Mouse (Mus musculus): ENCODE results near the gene 2310022A10Rik. TPM values are rescaled to one million over a fixed set of nuclear protein-coding genes. Genes with fewer than 3 reads are reported as not detected.

The 2310022A10Rik gene
- polyA plus RNA-seq (2014; fragmentation: Nextera tagmentation; extraction: Ambion mirVana): 33.9 and 35.1 TPM in 2 replicates

DNA sequence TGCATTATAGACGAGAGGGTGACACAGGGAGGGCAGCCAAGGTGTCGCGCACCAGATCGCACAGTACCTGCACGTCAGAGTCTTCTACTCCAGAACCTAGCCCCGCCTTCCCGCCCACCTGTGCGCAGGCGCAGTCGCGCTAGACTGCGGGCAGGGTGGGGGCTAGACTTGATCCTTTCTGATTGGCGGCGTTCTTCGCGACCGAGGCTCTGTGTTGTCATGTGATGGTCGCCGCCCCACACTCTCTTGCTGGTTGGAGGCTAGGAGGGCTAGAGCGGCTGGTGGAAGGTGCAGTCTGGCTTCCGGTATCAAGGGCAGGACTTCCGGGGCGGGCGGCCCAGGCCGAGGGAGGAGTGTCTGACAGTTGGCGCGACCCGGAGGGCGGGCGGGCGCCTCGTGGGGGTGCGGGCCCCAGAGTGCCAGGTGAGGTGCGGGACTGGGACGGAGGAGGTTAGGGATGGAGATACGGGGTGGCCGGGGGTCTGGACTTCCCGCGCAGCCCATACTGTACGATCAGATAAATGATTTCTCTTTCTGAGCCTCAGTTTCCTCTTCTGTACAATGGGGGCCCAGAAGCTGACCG lies at the start of gene 2310022A10Rik, which contains the start of gene Pld3:
2310022A10Rik (plus strand) TSS at position 303 of the 583 bp plus-strand sequence.
Pld3 (minus strand) TSS at position 288 of the 583 bp plus-strand sequence.
- Histone ChIP-seq H3K36me3 (ENCODE audit: control insufficient read depth, insufficient read depth, low read length) (peaks cover 6% of the 10 kb centered on the region; the same call in 1 of the 2 replicates), H3K27me3 (replicated peaks; ENCODE audit: control insufficient read depth, insufficient read depth, low read length) (no peaks in the 10 kb centered on the region), H3K9ac (ENCODE audit: low read depth, low read length) (peak within 1 kb of the TSS; percentile 71), H3K4me2 (peak within 1 kb of the TSS; percentile 72), H3K4me1 (replicated peaks; ENCODE audit: control insufficient read depth, insufficient read depth, low read length) (peaks cover 10% of the 10 kb centered on the region), H3K9me3 (ENCODE audit: control insufficient read depth, low read length) (no peaks in the 10 kb centered on the region), H3K4me3 (ENCODE audit: low read depth, low read length) (peak within 1 kb of the TSS; percentile 71), H3K27ac (ENCODE audit: low read depth, low read length) (peak within 1 kb of the TSS; percentile 13; the same call in 1 of the 2 replicates)
- DNase-seq (ENCODE audit: low spot score): peak; percentile 93
- under 1% methylated on average over 41 of the region's 41 CpGs for WGBS
- ATAC-seq (replicated peaks; ENCODE audit: low FRiP score): peak; percentile 100

DNA sequence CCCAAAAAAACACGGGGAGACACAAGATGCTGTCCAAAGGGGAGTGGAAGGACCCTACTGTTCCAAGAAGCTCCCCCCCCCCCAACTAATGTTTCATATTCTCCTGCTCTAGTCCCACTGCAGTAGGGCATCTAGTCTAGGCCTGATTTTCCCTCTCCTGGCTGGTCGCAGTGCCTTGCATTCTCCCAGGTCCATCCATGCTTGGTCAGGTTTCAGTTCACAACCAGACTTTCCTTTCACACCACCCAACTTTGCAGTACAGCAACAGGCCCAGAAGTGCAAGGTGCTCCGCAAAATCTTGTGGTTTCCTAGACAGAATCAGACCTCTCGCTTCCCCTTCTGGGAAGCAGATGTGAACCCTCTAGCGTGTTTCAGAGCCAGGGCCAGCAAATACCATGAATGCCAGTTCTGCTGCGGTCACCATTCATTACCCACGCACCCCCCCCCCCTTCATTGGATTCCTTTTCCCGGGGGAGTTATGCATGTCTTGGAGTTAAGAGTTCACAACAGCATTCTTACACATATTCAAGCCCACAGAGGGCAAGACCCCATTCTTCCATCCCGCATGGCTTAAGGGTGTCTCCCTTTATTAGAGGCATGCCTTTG lies 46.2 kb upstream of the 2310022A10Rik start:
- Histone ChIP-seq H3K4me3 (ENCODE audit: low read depth, low read length) (peak overlapping the region; percentile 68), H3K4me2 (peak overlapping the region; percentile 80), H3K36me3 (ENCODE audit: control insufficient read depth, insufficient read depth, low read length) (no peaks in the 10 kb centered on the region), H3K27ac (ENCODE audit: low read depth, low read length) (peak overlapping the region; percentile 99), H3K9ac (ENCODE audit: low read depth, low read length) (peak overlapping the region; percentile 54), H3K27me3 (replicated peaks; ENCODE audit: control insufficient read depth, insufficient read depth, low read length) (no peaks in the 10 kb centered on the region), H3K4me1 (replicated peaks; ENCODE audit: control insufficient read depth, insufficient read depth, low read length) (peaks cover 7% of the 10 kb centered on the region), H3K9me3 (ENCODE audit: control insufficient read depth, low read length) (no peaks in the 10 kb centered on the region)
- ATAC-seq (replicated peaks; ENCODE audit: low FRiP score): no peak
- DNase-seq (ENCODE audit: low spot score): no peak
- WGBS: 49% methylated on average over 9 of the region's 9 CpGs

DNA sequence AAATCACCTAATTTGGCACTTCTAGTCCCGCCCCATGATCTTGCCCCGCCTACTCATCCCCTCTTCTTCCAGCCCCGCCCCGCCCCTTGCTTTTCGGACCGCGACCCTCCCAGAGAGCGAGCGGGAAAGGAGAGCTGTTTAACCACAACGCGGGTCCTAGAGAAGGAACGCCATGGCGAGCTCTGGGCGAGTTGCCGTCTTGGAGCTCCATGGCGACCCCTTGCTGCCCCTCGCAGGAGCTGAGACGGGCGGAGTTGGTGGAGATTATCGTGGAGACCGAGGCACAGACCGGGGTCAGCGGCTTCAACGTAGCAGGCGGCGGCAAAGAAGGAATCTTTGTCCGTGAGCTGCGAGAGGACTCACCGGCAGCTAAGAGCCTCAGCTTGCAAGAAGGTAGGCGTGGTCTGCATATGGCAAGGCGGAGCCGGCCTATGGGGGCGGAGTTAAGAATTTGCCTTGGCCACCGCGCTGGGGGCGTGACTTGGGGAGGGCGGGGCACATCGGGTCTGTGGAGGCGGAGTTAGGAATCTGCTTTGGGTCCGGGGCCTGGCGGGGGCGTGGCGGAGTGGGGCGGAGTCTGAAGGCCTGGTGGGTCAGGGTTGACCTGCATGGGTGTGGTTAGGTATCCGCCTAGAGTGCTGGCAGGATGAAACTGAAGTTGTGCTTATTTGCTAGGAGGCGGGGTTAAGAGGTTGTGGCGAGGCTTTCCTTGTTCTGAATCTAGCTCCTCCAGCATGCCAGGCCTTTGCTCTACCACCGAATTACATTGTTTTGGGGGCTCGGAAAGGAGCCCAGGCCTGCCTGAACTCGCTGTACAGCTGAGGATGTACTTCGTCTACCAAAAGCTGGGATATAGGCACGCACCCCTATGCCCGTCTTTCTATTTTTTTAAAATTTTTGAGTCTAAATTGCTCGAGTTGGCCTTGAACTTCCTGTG lies 45.1 kb upstream of the 2310022A10Rik start:
- no peaks in the 10 kb centered on the region for H3K36me3 ChIP-seq (ENCODE audit: control insufficient read depth, insufficient read depth, low read length)
- peak overlapping the region; percentile 76 for H3K9ac ChIP-seq (ENCODE audit: low read depth, low read length)
- H3K27me3 ChIP-seq (replicated peaks; ENCODE audit: control insufficient read depth, insufficient read depth, low read length): no peaks in the 10 kb centered on the region
- peak overlapping the region; percentile 80 for H3K4me2 ChIP-seq
- under 1% methylated on average over 54 of the region's 54 CpGs for WGBS
- ATAC-seq (replicated peaks; ENCODE audit: low FRiP score): peak; percentile 93
- DNase-seq (ENCODE audit: low spot score): peak; percentile 100
- peak overlapping the region; percentile 99 for H3K27ac ChIP-seq (ENCODE audit: low read depth, low read length)
- no peaks in the 10 kb centered on the region for H3K9me3 ChIP-seq (ENCODE audit: control insufficient read depth, low read length)
- H3K4me3 ChIP-seq (ENCODE audit: low read depth, low read length): peak overlapping the region; percentile 68
- H3K4me1 ChIP-seq (replicated peaks; ENCODE audit: control insufficient read depth, insufficient read depth, low read length): peaks cover 7% of the 10 kb centered on the region

DNA sequence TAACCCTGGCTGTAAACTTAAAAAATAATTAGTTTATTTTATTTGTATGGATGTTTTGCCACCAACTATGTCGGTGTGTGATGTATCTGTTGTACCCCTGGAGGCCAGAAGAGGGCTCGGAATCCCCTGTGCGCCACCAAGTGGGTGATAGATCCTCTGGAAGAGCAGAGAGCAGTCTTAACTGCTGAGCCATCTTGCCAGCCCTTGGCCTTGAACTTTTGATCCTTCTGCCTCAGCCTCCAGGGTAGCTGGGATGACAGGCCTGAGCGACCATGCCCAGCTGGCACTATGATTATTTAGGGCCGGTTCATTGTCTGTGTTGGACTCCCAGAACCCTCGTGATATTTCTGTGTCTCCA lies 44.4 kb upstream of the 2310022A10Rik start:
- ATAC-seq (replicated peaks; ENCODE audit: low FRiP score): peak; percentile 78
- Histone ChIP-seq H3K9ac (ENCODE audit: low read depth, low read length) (no peak overlapping the region), H3K27ac (ENCODE audit: low read depth, low read length) (peak overlapping the region; percentile 82), H3K4me2 (peak overlapping the region; percentile 80), H3K9me3 (ENCODE audit: control insufficient read depth, low read length) (no peaks in the 10 kb centered on the region), H3K27me3 (replicated peaks; ENCODE audit: control insufficient read depth, insufficient read depth, low read length) (no peaks in the 10 kb centered on the region), H3K4me3 (ENCODE audit: low read depth, low read length) (peak overlapping the region; percentile 68), H3K4me1 (replicated peaks; ENCODE audit: control insufficient read depth, insufficient read depth, low read length) (peaks cover 7% of the 10 kb centered on the region), H3K36me3 (ENCODE audit: control insufficient read depth, insufficient read depth, low read length) (no peaks in the 10 kb centered on the region)
- WGBS: 20% methylated on average over 6 of the region's 6 CpGs
- peak; percentile 55 for DNase-seq (ENCODE audit: low spot score)

DNA sequence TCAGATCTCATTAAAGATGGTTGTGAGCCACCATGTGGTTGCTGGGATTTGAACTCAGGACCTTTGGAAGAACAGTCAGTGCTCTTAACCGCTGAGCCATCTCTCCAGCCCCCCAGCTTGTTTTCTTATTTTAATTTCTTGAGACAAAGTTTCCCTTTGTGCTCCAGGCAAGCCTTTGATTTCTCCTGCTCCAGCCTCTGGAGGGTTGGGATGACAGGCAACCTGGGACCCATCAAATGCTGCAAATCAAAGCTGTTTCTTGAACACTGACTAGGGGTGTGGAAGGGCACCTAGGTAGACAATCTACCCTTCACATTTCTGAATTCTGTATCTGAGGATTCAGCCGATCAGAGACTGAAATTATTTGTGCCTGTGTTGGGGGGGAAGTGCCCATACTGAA lies 42.2 kb upstream of the 2310022A10Rik start:
- 90% methylated on average over 2 of the region's 2 CpGs for WGBS
- ATAC-seq (replicated peaks; ENCODE audit: low FRiP score): no peak
- no peak overlapping the region for H3K27ac ChIP-seq (ENCODE audit: low read depth, low read length)

DNA sequence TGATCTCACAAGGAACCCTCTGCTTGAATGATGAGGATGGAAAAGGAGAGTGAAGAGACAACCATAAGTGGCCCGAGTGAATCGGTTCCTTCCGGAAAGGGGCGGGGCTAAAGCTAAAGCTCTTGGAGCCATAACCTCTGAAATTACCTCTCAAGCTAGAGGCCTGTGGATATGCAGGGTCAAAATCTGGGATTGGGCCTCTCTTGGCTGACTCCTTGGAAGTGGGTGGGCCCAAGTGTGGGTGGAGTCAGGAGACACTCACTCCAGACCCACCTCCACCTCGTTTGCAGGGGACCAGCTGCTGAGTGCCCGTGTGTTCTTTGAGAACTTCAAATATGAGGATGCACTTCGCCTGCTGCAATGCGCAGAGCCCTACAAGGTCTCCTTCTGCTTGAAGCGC lies 38.1 kb upstream of the 2310022A10Rik start:
- WGBS: 72% methylated on average over 9 of the region's 9 CpGs
- Histone ChIP-seq H3K9me3 (ENCODE audit: control insufficient read depth, low read length) (no peaks in the 10 kb centered on the region), H3K9ac (ENCODE audit: low read depth, low read length) (no peak overlapping the region), H3K27ac (ENCODE audit: low read depth, low read length) (no peak overlapping the region), H3K36me3 (ENCODE audit: control insufficient read depth, insufficient read depth, low read length) (peaks cover 3% of the 10 kb centered on the region; the same call in 1 of the 2 replicates), H3K4me1 (replicated peaks; ENCODE audit: control insufficient read depth, insufficient read depth, low read length) (no peaks in the 10 kb centered on the region), H3K27me3 (replicated peaks; ENCODE audit: control insufficient read depth, insufficient read depth, low read length) (no peaks in the 10 kb centered on the region), H3K4me3 (ENCODE audit: low read depth, low read length) (no peak overlapping the region), H3K4me2 (no peak overlapping the region)
- no peak for ATAC-seq (replicated peaks; ENCODE audit: low FRiP score)
- DNase-seq (ENCODE audit: low spot score): no peak

More for the DNA sequence above, 42.2 kb upstream of the 2310022A10Rik start:
- Histone ChIP-seq H3K27me3 (replicated peaks; ENCODE audit: control insufficient read depth, insufficient read depth, low read length) (no peaks in the 10 kb centered on the region), H3K4me1 (replicated peaks; ENCODE audit: control insufficient read depth, insufficient read depth, low read length) (peaks cover 7% of the 10 kb centered on the region), H3K4me2 (no peak overlapping the region), H3K4me3 (ENCODE audit: low read depth, low read length) (no peak overlapping the region), H3K36me3 (ENCODE audit: control insufficient read depth, insufficient read depth, low read length) (no peaks in the 10 kb centered on the region), H3K9ac (ENCODE audit: low read depth, low read length) (no peak overlapping the region), H3K9me3 (ENCODE audit: control insufficient read depth, low read length) (no peaks in the 10 kb centered on the region)
- no peak for DNase-seq (ENCODE audit: low spot score)

DNA sequence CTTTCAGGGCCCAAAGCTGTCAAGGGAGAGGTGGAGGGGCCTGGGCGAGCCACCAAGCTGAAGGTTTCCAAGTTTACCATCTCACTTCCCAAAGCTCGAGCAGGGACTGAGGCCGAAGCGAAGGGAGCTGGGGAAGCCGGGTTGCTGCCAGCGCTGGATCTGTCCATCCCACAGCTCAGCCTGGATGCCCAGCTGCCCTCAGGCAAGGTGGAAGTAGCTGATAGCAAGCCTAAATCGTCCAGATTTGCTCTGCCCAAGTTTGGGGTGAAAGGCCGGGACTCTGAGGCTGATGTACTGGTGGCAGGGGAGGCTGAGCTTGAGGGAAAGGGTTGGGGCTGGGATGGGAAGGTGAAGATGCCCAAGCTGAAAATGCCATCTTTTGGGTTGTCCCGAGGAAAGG lies 34.7 kb upstream of the 2310022A10Rik start:
- no peaks in the 10 kb centered on the region for H3K9me3 ChIP-seq (ENCODE audit: control insufficient read depth, low read length)
- DNase-seq (ENCODE audit: low spot score): no peak
- no peaks in the 10 kb centered on the region for H3K4me1 ChIP-seq (replicated peaks; ENCODE audit: control insufficient read depth, insufficient read depth, low read length)
- no peaks in the 10 kb centered on the region for H3K27me3 ChIP-seq (replicated peaks; ENCODE audit: control insufficient read depth, insufficient read depth, low read length)
- no peak overlapping the region for H3K4me2 ChIP-seq
- H3K9ac ChIP-seq (ENCODE audit: low read depth, low read length): no peak overlapping the region
- 74% methylated on average over 9 of the region's 9 CpGs for WGBS
- no peak overlapping the region for H3K4me3 ChIP-seq (ENCODE audit: low read depth, low read length)
- H3K36me3 ChIP-seq (ENCODE audit: control insufficient read depth, insufficient read depth, low read length): peaks cover 3% of the 10 kb centered on the region; the same call in 1 of the 2 replicates
- no peak for ATAC-seq (replicated peaks; ENCODE audit: low FRiP score)
- H3K27ac ChIP-seq (ENCODE audit: low read depth, low read length): no peak overlapping the region

DNA sequence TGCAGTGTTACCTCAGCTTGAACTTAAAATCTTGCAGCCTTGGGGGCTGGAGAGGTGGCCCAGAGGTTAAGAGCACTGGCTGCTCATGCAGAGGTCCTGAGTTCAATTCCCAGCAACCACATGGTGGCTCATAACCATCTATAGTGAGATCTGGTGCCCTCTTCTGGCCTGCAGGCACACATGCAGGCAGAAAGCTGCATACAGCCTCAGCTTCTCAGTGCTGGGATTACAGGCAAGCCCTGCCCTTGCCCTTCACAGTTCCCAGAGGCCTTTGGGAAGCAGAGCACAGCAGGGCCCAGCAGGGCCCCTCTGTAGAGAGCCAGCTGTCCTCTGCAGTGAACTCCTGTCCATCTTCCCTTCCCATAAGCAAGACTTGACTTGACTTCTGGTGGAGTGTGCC lies 32.9 kb upstream of the 2310022A10Rik start:
- no peaks in the 10 kb centered on the region for H3K4me1 ChIP-seq (replicated peaks; ENCODE audit: control insufficient read depth, insufficient read depth, low read length)
- no peak overlapping the region for H3K4me2 ChIP-seq
- no peaks in the 10 kb centered on the region for H3K27me3 ChIP-seq (replicated peaks; ENCODE audit: control insufficient read depth, insufficient read depth, low read length)
- H3K4me3 ChIP-seq (ENCODE audit: low read depth, low read length): no peak overlapping the region
- H3K27ac ChIP-seq (ENCODE audit: low read depth, low read length): no peak overlapping the region
- H3K9ac ChIP-seq (ENCODE audit: low read depth, low read length): no peak overlapping the region
- ATAC-seq (replicated peaks; ENCODE audit: low FRiP score): no peak
- DNase-seq (ENCODE audit: low spot score): no peak
- H3K9me3 ChIP-seq (ENCODE audit: control insufficient read depth, low read length): no peaks in the 10 kb centered on the region
- H3K36me3 ChIP-seq (ENCODE audit: control insufficient read depth, insufficient read depth, low read length): peaks cover 3% of the 10 kb centered on the region; the same call in 1 of the 2 replicates
